Mouse (Mus musculus) embryonic fibroblast, embryonic 13.5 days (primary cell): ENCODE results near the gene Pmel.
"Not testable (repeated sequence)": the region's sequence is repeated elsewhere in the genome, so short reads cannot be mapped to it uniquely, and the experiment has no call there.

Experiments used
- CTCF ChIP-seq: IDR thresholded peaks from 2 replicates; pipeline ENCODE4 v1.5.1; 2011; ENCODE audit warnings: mild to moderate bottlenecking, control low read depth, low read length, moderate library complexity, borderline replicate concordance; ENCODE audit not compliant: insufficient read depth
- POLR2A ChIP-seq: IDR thresholded peaks from 2 replicates; pipeline ENCODE4 v1.6.1; 2011; ENCODE audit warnings: low read depth, mild to moderate bottlenecking, control low read depth, low read length, moderate library complexity

DNA sequence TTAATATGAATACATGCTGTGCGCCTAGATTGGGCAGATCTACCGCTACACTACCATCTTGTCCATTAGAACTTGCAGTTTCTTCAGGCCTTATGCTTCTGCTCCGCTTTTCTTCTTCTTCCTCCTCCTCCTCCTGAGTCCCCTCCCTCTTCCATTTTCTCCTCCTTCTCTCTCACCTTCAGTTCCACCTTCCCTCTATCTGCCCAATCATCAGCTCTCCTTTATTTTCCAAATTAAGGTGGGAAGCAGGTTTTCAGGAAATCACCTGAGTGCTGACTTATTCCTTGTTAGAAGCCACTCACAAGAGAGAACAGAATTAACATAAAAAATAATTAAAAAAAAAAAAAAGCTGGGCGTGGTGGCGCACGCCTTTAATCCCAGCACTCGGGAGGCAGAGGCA is 7.3 kb downstream of the Pmel start:
- not testable (repeated sequence) for TF ChIP-seq POLR2A, CTCF
